Mouse (Mus musculus): ENCODE measurements around the gene Trip13. TPM values are rescaled to one million over a fixed set of nuclear protein-coding genes. Genes with fewer than 3 reads are reported as not detected.

The Trip13 gene
- polyA plus RNA-seq, 1 experiment = 3.4 TPM

DNA sequence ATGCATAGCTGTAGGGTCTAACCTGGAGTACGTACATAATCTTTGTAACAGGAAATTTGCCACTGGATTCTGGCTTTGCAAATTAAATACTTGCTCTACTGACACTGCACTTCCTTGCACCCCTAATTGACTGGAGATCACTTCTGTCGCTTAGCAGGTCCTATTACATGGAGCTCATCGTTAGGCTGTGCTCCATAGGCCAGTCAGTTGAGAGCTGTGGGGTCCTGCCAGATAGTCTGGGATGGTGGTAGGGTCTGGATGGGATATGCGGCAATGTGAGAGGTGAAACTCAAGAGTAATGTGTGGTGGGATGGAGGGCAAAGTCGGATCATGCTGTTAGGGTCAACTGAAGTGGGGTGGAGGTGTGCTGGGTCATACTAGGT, 655 bp downstream of the Trip13 start:
- peak overlapping the region; percentile 70 for H3K4me2 ChIP-seq (ENCODE audit: low read depth)
- peak overlapping the region; percentile 89 for H3K4me3 ChIP-seq
- peak overlapping the region; percentile 5 for H3ac ChIP-seq (ENCODE audit: control insufficient read depth, insufficient read length)
- TF ChIP-seq USF1 (IDR thresholded peaks at IDR 0.05; ENCODE audit: low read depth) (no peak), MAX (IDR thresholded peaks at IDR 0.05; ENCODE audit: low read depth) (no peak), MYOG (IDR thresholded peaks at IDR 0.05; ENCODE audit: control insufficient read depth in 1 of 3, insufficient read depth in 1 of 3, insufficient read length in 2 of 3, low read depth in 2 of 3) (no peak), MYOD1 (IDR thresholded peaks at IDR 0.05; ENCODE audit: control insufficient read depth in 1 of 3, insufficient read length in 2 of 3, low read depth in 2 of 3) (no peak), REST (IDR thresholded peaks at IDR 0.05; ENCODE audit: insufficient read depth, insufficient read length) (no peak), TCF3 (IDR thresholded peaks at IDR 0.05; ENCODE audit: insufficient read length, low read depth) (no peak)
- H3K27me3 ChIP-seq (ENCODE audit: control insufficient read depth, insufficient read depth, insufficient read length) = no peaks in the 10 kb centered on the region
- H3K36me3 ChIP-seq (ENCODE audit: control insufficient read depth, insufficient read depth) = peaks cover 5% of the 10 kb centered on the region
- peaks cover 10% of the 10 kb centered on the region for H3K79me2 ChIP-seq (ENCODE audit: control insufficient read depth, insufficient read depth)

DNA sequence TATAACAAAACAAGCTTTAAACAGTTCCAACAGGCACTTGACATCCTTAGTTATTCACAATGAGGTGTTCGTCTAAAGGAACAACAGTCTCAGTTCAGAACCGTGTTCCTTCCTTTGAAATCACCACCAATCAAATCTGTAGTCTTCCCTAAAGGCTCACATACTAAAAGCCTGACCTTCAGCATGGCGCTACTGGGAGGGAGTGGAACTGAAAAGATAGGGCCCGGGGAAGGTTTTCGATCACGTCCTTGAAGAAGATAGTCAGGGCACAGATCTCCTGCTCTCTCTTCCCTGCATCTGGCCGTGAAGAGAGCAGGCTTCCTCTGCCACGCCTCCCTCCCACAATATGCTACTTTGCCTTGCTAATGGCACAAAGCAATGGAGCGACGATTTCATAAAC, 5.4 kb downstream of the Trip13 start:
- no peak overlapping the region for H3K4me2 ChIP-seq (ENCODE audit: low read depth)
- H3K36me3 ChIP-seq (ENCODE audit: control insufficient read depth, insufficient read depth) = peaks cover 12% of the 10 kb centered on the region
- TF ChIP-seq USF1 (IDR thresholded peaks at IDR 0.05; ENCODE audit: low read depth) (no peak), TCF12 (IDR thresholded peaks at IDR 0.05; ENCODE audit: insufficient read depth, poor library complexity, severe bottlenecking) (no peak), MYOG (IDR thresholded peaks at IDR 0.05; ENCODE audit: control insufficient read depth in 1 of 3, insufficient read depth in 1 of 3, insufficient read length in 2 of 3, low read depth in 2 of 3) (no peak), MAX (IDR thresholded peaks at IDR 0.05; ENCODE audit: low read depth) (no peak), E2F4 (IDR thresholded peaks at IDR 0.05; ENCODE audit: insufficient read depth) (no peak), POLR2AphosphoS2 (IDR thresholded peaks at IDR 0.05; ENCODE audit: insufficient read length, low read depth) (no peak), SRF (IDR thresholded peaks at IDR 0.05; ENCODE audit: control insufficient read depth, insufficient read length, low read depth) (no peak), POLR2A (IDR thresholded peaks at IDR 0.05; ENCODE audit: insufficient read length, low read depth) (no peak), MYOD1 (IDR thresholded peaks at IDR 0.05; ENCODE audit: control insufficient read depth in 1 of 3, insufficient read length in 2 of 3, low read depth in 2 of 3) (no peak), REST (IDR thresholded peaks at IDR 0.05; ENCODE audit: insufficient read depth, insufficient read length) (no peak), CEBPB (IDR thresholded peaks at IDR 0.05; ENCODE audit: insufficient read depth, poor library complexity, severe bottlenecking) (no peak), TCF3 (IDR thresholded peaks at IDR 0.05; ENCODE audit: insufficient read length, low read depth) (no peak)
- H3K4me3 ChIP-seq = no peak overlapping the region
- H3K27me3 ChIP-seq (ENCODE audit: control insufficient read depth, insufficient read depth, insufficient read length) = no peaks in the 10 kb centered on the region
- H3K79me2 ChIP-seq (ENCODE audit: control insufficient read depth, insufficient read depth) = peaks cover 8% of the 10 kb centered on the region
- H3ac ChIP-seq (ENCODE audit: control insufficient read depth, insufficient read length) = no peak overlapping the region

DNA sequence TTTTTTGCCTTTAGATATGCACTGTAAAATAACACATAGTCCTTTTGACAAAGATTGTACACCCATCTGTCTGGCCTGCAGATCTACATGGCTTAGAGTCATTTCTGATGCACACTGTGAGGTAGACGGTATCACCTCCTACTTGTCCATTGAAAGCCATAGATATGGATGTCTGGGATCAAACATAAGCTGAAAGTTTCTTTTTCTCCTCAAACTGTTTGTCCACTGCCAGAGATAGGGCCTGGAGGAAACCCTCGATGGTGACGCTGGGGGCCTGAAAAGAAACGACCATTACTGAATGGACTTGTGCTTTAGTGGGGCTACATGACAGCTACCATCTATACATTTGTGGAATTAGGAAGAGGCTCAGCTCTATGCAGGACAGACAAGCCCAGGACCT, 24.5 kb downstream of the Trip13 start:
- H3ac ChIP-seq (ENCODE audit: control insufficient read depth, insufficient read length) = no peak overlapping the region
- H3K27me3 ChIP-seq (ENCODE audit: control insufficient read depth, insufficient read depth, insufficient read length) = no peaks in the 10 kb centered on the region
- no peaks in the 10 kb centered on the region for H3K79me2 ChIP-seq (ENCODE audit: control insufficient read depth, insufficient read depth)
- peaks cover 13% of the 10 kb centered on the region for H3K36me3 ChIP-seq (ENCODE audit: control insufficient read depth, insufficient read depth)
- no peak for TF ChIP-seq POLR2A (IDR thresholded peaks at IDR 0.05; ENCODE audit: insufficient read length, low read depth)
- no peak overlapping the region for H3K4me2 ChIP-seq (ENCODE audit: low read depth)
- H3K4me3 ChIP-seq = no peak overlapping the region

DNA sequence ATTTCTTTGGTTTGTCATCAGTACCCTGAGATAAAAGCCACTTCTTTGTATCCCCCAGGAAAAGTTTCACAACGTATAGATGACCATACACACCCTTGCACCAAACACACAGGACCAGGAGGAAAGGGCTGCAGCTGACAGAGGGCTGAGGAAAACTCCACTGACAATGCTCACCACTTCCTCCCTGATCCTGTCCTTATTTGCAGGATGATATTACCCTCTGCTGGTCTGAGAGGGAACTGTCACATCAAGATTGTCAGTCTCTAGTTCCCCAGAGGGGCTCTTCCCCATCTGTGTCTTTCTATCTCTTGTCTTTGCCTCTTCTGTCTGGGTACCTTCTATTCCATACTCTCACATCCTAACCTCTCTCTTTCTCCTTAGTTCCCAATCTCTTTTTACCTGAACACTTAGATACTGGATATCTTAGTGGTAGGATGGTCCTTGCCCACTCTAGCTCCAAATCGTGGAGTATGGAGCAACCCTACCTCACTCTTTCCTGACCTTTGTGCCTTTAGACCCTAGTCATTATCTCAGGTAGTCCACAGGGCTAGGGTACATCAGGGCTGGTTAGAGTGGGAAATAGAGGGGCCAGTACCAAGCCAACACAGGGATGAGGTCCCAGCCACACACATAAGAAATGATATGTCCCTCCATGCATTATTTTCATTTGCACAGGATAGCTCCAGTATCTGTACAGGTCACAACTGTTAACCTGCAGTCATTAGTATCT, 29.7 kb downstream of the Trip13 start:
- Histone ChIP-seq H3K79me2 (ENCODE audit: control insufficient read depth, insufficient read depth) (no peaks in the 10 kb centered on the region), H3K36me3 (ENCODE audit: control insufficient read depth, insufficient read depth) (no peaks in the 10 kb centered on the region), H3ac (ENCODE audit: control insufficient read depth, insufficient read length) (no peak overlapping the region), H3K4me3 (no peak overlapping the region), H3K27me3 (ENCODE audit: control insufficient read depth, insufficient read depth, insufficient read length) (no peaks in the 10 kb centered on the region), H3K4me2 (ENCODE audit: low read depth) (no peak overlapping the region)
- no peak for TF ChIP-seq TCF3 (IDR thresholded peaks at IDR 0.05; ENCODE audit: insufficient read length, low read depth)
- TF ChIP-seq CEBPB (IDR thresholded peaks at IDR 0.05; ENCODE audit: insufficient read depth, poor library complexity, severe bottlenecking) = no peak
- no peak for TF ChIP-seq MYOG (IDR thresholded peaks at IDR 0.05; ENCODE audit: control insufficient read depth in 1 of 3, insufficient read depth in 1 of 3, insufficient read length in 2 of 3, low read depth in 2 of 3)
- TF ChIP-seq POLR2A (IDR thresholded peaks at IDR 0.05; ENCODE audit: insufficient read length, low read depth) = no peak
- no peak for TF ChIP-seq TCF12 (IDR thresholded peaks at IDR 0.05; ENCODE audit: insufficient read depth, poor library complexity, severe bottlenecking)
- TF ChIP-seq E2F4 (IDR thresholded peaks at IDR 0.05; ENCODE audit: insufficient read depth) = no peak
- TF ChIP-seq MYOD1 (IDR thresholded peaks at IDR 0.05; ENCODE audit: control insufficient read depth in 1 of 3, insufficient read length in 2 of 3, low read depth in 2 of 3) = no peak
- TF ChIP-seq MAX (IDR thresholded peaks at IDR 0.05; ENCODE audit: low read depth) = no peak
- TF ChIP-seq REST (IDR thresholded peaks at IDR 0.05; ENCODE audit: insufficient read depth, insufficient read length) = no peak
- no peak for TF ChIP-seq USF1 (IDR thresholded peaks at IDR 0.05; ENCODE audit: low read depth)
- no peak for TF ChIP-seq POLR2AphosphoS2 (IDR thresholded peaks at IDR 0.05; ENCODE audit: insufficient read length, low read depth)
- no peak for TF ChIP-seq SRF (IDR thresholded peaks at IDR 0.05; ENCODE audit: control insufficient read depth, insufficient read length, low read depth)

DNA sequence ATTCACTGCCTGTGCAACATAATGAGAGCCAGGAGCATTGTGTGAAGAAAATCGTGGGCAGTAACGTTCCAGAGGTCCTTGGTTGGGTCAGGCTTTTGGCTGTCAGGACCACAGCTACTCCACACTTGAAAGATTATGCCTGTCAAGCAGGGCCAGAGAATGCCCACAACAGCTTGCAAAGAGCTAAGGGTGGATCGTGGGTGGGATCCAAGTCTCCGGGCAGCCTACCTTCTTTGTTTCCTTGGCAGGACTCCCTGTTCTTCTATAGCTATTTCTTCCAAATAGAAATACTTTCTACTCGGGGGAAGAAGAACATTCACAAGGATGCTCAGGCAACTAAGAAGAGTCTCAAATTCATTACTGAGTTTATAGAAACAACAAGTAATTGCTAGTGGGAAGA, 30.4 kb downstream of the Trip13 start:
- Histone ChIP-seq H3K27me3 (ENCODE audit: control insufficient read depth, insufficient read depth, insufficient read length) (no peaks in the 10 kb centered on the region), H3K79me2 (ENCODE audit: control insufficient read depth, insufficient read depth) (no peaks in the 10 kb centered on the region), H3ac (ENCODE audit: control insufficient read depth, insufficient read length) (no peak overlapping the region), H3K36me3 (ENCODE audit: control insufficient read depth, insufficient read depth) (no peaks in the 10 kb centered on the region), H3K4me3 (no peak overlapping the region), H3K4me2 (ENCODE audit: low read depth) (no peak overlapping the region)
- no peak for TF ChIP-seq MYOD1 (IDR thresholded peaks at IDR 0.05; ENCODE audit: control insufficient read depth in 1 of 3, insufficient read length in 2 of 3, low read depth in 2 of 3)
- no peak for TF ChIP-seq MYOG (IDR thresholded peaks at IDR 0.05; ENCODE audit: control insufficient read depth in 1 of 3, insufficient read depth in 1 of 3, insufficient read length in 2 of 3, low read depth in 2 of 3)
- TF ChIP-seq SRF (IDR thresholded peaks at IDR 0.05; ENCODE audit: control insufficient read depth, insufficient read length, low read depth) = no peak
- TF ChIP-seq TCF3 (IDR thresholded peaks at IDR 0.05; ENCODE audit: insufficient read length, low read depth) = no peak
- TF ChIP-seq TCF12 (IDR thresholded peaks at IDR 0.05; ENCODE audit: insufficient read depth, poor library complexity, severe bottlenecking) = no peak
- TF ChIP-seq USF1 (IDR thresholded peaks at IDR 0.05; ENCODE audit: low read depth) = no peak
- TF ChIP-seq POLR2AphosphoS2 (IDR thresholded peaks at IDR 0.05; ENCODE audit: insufficient read length, low read depth) = no peak
- TF ChIP-seq POLR2A (IDR thresholded peaks at IDR 0.05; ENCODE audit: insufficient read length, low read depth) = no peak
- TF ChIP-seq CEBPB (IDR thresholded peaks at IDR 0.05; ENCODE audit: insufficient read depth, poor library complexity, severe bottlenecking) = no peak
- no peak for TF ChIP-seq E2F4 (IDR thresholded peaks at IDR 0.05; ENCODE audit: insufficient read depth)
- no peak for TF ChIP-seq MAX (IDR thresholded peaks at IDR 0.05; ENCODE audit: low read depth)
- no peak for TF ChIP-seq REST (IDR thresholded peaks at IDR 0.05; ENCODE audit: insufficient read depth, insufficient read length)
